Mouse (Mus musculus): Measurements from ENCODE around the gene Ctxn2. TPM values are rescaled to one million over a fixed set of nuclear protein-coding genes. Genes with fewer than 3 reads are reported as not detected.
"Not testable (repeated sequence)": the region's sequence is repeated elsewhere in the genome, so short reads cannot be mapped to it uniquely, and the experiment has no call there.

Gene Ctxn2
- not detected in 2 replicates for polyA plus RNA-seq (2016; fragmentation: Nextera tagmentation; extraction: Ambion mirVana)

GRCm38 (mm10) chr2:125135903-125136811 lies at the start of gene Ctxn2:
Ctxn2 (plus strand) TSS chr2:125136692.
- Histone ChIP-seq H3K4me3 (peak within 1 kb of the TSS; percentile 43), H3K27me3 (replicated peaks) (no peaks in the 10 kb centered on the region; the same call in 1 of the 2 replicates), H3K9me3 (replicated peaks) (no peaks in the 10 kb centered on the region), H3K9ac (0 out of 2 replicates have a peak within 1 kb of the TSS, but pooled peaks have one; percentile 46), H3K36me3 (no peaks in the 10 kb centered on the region), H3K27ac (ENCODE audit: poor library complexity, severe bottlenecking) (no peak within 1 kb of the TSS), H3K4me2 (peak within 1 kb of the TSS; percentile 86), H3K4me1 (replicated peaks) (peaks cover 7% of the 10 kb centered on the region; the same call in 1 of the 2 replicates)
- WGBS = 2% methylated on average over 39 of the region's 39 CpGs
- no peak for ATAC-seq (ENCODE audit: insufficient number of reproducible peaks, low FRiP score)

DNA sequence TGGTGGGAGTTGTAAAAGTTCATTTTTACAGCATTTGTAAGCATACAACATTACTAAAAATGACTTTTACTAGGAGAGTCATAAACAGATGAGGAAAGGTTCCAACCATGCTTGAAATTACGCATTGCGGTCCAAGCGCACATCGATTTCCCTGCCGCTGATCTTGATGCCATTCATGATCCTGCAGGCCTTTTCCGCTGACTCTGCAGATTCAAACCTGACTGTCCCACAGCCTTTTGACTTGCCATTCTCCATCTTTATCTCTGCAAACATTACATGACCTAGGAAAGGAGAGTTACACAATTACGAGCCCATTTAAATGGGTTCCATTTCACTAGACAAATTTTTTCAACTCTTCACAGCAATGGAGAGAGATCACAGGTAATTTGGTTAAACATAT lies 47.7 kb upstream of the Ctxn2 start:
- Histone ChIP-seq H3K9me3 (replicated peaks) (no peaks in the 10 kb centered on the region), H3K4me3 (no peak overlapping the region), H3K27me3 (replicated peaks) (no peaks in the 10 kb centered on the region), H3K4me2 (no peak overlapping the region), H3K27ac (ENCODE audit: poor library complexity, severe bottlenecking) (no peak overlapping the region), H3K9ac (no peak overlapping the region), H3K4me1 (replicated peaks) (no peaks in the 10 kb centered on the region), H3K36me3 (peaks cover 40% of the 10 kb centered on the region)
- no peak for ATAC-seq (ENCODE audit: insufficient number of reproducible peaks, low FRiP score)
- 95% methylated on average over 7 of the region's 7 CpGs for WGBS

DNA sequence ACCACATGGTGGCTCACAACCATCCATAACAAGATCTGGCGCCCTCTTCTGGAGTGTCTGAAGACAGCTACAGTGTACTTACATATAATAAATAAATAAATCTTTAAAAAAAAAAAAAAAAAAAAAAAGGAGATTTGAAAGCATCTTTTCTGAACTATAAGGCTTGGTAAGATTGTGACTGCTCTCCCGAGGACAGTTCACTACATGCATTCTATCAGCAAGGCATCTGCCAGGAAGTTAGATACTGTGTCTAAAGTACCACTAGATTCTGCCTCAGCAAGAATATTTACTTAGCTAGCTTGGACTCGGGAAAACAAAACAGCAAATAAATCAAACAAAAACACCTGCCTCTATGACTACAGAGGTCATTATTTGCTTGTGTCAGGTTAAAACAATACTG lies 44.4 kb upstream of the Ctxn2 start:
- H3K36me3 ChIP-seq = peaks cover 48% of the 10 kb centered on the region
- ATAC-seq (ENCODE audit: insufficient number of reproducible peaks, low FRiP score); H3K27ac ChIP-seq (ENCODE audit: poor library complexity, severe bottlenecking); H3K9ac ChIP-seq; H3K27me3 ChIP-seq (replicated peaks); H3K4me1 ChIP-seq (replicated peaks); H3K9me3 ChIP-seq (replicated peaks); H3K4me3 ChIP-seq; H3K4me2 ChIP-seq: not testable (repeated sequence)
- WGBS = 75% methylated on average over 3 of the region's 3 CpGs

DNA sequence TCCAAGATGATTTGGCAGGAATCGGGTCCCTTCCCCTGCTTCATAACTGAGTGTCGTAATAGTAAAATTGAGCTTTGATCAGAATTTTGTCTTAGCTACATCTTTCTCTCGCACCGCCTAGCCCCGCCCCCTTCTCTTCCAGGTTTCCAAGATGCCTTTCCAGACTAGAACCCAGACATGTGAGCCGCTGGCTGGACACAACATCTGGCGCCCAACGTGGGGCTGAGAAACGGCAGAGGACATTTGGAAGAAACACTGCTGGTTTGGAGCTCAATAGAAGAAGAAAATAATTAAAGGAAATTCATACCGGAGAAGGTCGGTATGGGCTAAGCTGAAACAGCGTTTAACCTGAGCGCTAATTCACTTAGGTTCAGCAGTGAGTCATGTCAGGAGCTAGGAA lies 32.0 kb upstream of the Ctxn2 start:
- not testable (repeated sequence) for H3K4me1 ChIP-seq (replicated peaks); H3K9me3 ChIP-seq (replicated peaks); H3K27ac ChIP-seq (ENCODE audit: poor library complexity, severe bottlenecking); H3K4me2 ChIP-seq; H3K9ac ChIP-seq; H3K27me3 ChIP-seq (replicated peaks); ATAC-seq (ENCODE audit: insufficient number of reproducible peaks, low FRiP score); H3K4me3 ChIP-seq
- H3K36me3 ChIP-seq = peaks cover 57% of the 10 kb centered on the region
- 97% methylated on average over 13 of the region's 13 CpGs for WGBS

- not testable (repeated sequence) for H3K27ac ChIP-seq (ENCODE audit: poor library complexity, severe bottlenecking); H3K4me2 ChIP-seq; ATAC-seq (ENCODE audit: insufficient number of reproducible peaks, low FRiP score); H3K27me3 ChIP-seq (replicated peaks); H3K9me3 ChIP-seq (replicated peaks); H3K9ac ChIP-seq; H3K4me3 ChIP-seq; H3K4me1 ChIP-seq (replicated peaks)
- 96% methylated on average over 4 of the region's 4 CpGs for WGBS
- peaks cover 53% of the 10 kb centered on the region for H3K36me3 ChIP-seq
Observed at GRCm38 (mm10) chr2:125106536-125106935, 30.0 kb upstream of the Ctxn2 start.

GRCm38 (mm10) chr2:125119381-125120110 lies 16.9 kb upstream of the Ctxn2 start:
- no peak for ATAC-seq (ENCODE audit: insufficient number of reproducible peaks, low FRiP score)
- no peak overlapping the region for H3K4me3 ChIP-seq
- no peaks in the 10 kb centered on the region for H3K9me3 ChIP-seq (replicated peaks)
- 50% methylated on average over 6 of the region's 6 CpGs for WGBS
- H3K27me3 ChIP-seq (replicated peaks) = no peaks in the 10 kb centered on the region
- peaks cover 31% of the 10 kb centered on the region for H3K4me1 ChIP-seq (replicated peaks)
- peaks cover 9% of the 10 kb centered on the region for H3K36me3 ChIP-seq
- H3K9ac ChIP-seq = no peak overlapping the region
- no peak overlapping the region for H3K4me2 ChIP-seq
- no peak overlapping the region for H3K27ac ChIP-seq (ENCODE audit: poor library complexity, severe bottlenecking)

GRCm38 (mm10) chr2:125122288-125122623 lies 14.2 kb upstream of the Ctxn2 start:
- H3K4me2 ChIP-seq = peak overlapping the region; percentile 74
- H3K4me1 ChIP-seq (replicated peaks) = peaks cover 31% of the 10 kb centered on the region
- peak overlapping the region; percentile 91 for H3K9ac ChIP-seq
- H3K27ac ChIP-seq (ENCODE audit: poor library complexity, severe bottlenecking) = 0 out of 2 replicates have a peak overlapping the region, but pooled peaks have one; percentile 72
- WGBS = 11% methylated on average over 4 of the region's 4 CpGs
- no peaks in the 10 kb centered on the region for H3K9me3 ChIP-seq (replicated peaks)
- H3K4me3 ChIP-seq = peak overlapping the region; percentile 75
- H3K27me3 ChIP-seq (replicated peaks) = no peaks in the 10 kb centered on the region
- no peaks in the 10 kb centered on the region for H3K36me3 ChIP-seq
- ATAC-seq (ENCODE audit: insufficient number of reproducible peaks, low FRiP score) = no peak

DNA sequence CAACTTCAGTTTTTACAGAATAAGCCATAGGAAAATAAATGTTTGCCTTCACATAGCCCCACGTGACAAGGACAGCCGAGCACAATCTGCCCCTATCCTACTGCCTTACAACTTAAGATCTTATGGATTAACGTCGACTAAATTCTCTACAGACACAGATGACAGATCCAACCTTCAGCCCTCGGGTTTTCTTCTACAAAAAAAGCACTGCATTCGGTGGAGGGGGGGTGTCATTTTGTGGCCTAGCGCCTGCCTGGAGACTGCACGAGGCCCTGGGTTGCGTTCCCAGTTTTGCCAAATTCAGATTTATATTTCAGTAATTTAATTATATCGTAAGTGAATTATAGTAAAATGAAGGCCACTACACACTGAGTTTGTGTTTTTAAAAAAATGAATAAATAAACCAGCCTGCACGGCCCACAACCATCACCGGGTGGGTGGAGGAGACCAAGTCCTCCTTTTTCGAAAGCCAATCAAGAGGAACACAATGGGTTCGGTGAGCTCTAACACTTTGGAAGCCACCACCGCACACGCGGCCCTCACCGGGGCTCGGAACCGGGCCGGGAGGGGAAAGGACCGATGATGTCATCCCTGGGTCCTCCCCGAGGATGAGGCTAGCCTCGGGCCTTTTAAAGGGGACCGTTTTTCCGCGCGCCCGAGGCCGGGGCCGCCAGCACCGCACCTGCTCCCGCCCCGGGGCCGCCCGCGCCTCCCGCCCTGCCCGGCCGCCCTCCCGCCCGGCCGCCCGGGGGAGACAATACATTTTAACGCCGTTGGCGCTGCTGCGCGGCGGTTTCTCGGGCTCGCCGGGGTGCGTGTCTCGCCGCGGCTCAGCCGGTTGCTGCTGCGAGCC lies 13.6 kb upstream of the Ctxn2 start:
- ATAC-seq (ENCODE audit: insufficient number of reproducible peaks, low FRiP score) = peak; percentile 85
- no peaks in the 10 kb centered on the region for H3K27me3 ChIP-seq (replicated peaks)
- WGBS = under 1% methylated on average over 54 of the region's 59 CpGs
- H3K4me3 ChIP-seq = peak overlapping the region; percentile 75
- no peaks in the 10 kb centered on the region for H3K9me3 ChIP-seq (replicated peaks)
- no peaks in the 10 kb centered on the region for H3K36me3 ChIP-seq
- H3K9ac ChIP-seq = peak overlapping the region; percentile 91
- peak overlapping the region; percentile 72 for H3K27ac ChIP-seq (ENCODE audit: poor library complexity, severe bottlenecking)
- H3K4me2 ChIP-seq = peak overlapping the region; percentile 74
- H3K4me1 ChIP-seq (replicated peaks) = peaks cover 31% of the 10 kb centered on the region

DNA sequence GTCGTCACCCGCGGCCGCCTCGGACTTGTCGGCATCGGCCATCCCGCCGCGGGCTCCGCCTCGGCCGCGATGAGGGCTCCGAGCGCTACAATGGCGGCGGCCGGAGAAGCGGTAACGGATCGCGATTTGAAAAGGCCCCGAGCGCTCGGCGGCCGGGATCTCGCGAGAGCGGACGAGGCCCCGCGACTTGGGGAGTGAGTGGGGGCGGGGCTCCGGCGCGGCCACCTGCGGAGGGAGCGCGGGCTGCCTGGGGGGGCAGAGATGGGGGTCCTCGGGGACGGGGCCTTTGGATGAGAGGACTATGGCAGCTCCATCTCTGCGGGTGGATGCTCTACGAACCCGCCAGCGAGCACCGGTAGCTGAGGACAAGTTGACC lies 13.0 kb upstream of the Ctxn2 start, which contains the start of gene Myef2:
Myef2 (minus strand) TSS at position 185 of the 376 bp plus-strand sequence.
- ATAC-seq (ENCODE audit: insufficient number of reproducible peaks, low FRiP score) = peak; percentile 91
- Histone ChIP-seq H3K4me1 (replicated peaks) (peaks cover 27% of the 10 kb centered on the region), H3K9ac (peak within 1 kb of the TSS; percentile 91), H3K4me2 (peak within 1 kb of the TSS; percentile 74), H3K27ac (ENCODE audit: poor library complexity, severe bottlenecking) (peak within 1 kb of the TSS; percentile 72), H3K27me3 (replicated peaks) (no peaks in the 10 kb centered on the region), H3K4me3 (peak within 1 kb of the TSS; percentile 75), H3K36me3 (no peaks in the 10 kb centered on the region), H3K9me3 (replicated peaks) (no peaks in the 10 kb centered on the region)
- WGBS = under 1% methylated on average over 38 of the region's 48 CpGs

DNA sequence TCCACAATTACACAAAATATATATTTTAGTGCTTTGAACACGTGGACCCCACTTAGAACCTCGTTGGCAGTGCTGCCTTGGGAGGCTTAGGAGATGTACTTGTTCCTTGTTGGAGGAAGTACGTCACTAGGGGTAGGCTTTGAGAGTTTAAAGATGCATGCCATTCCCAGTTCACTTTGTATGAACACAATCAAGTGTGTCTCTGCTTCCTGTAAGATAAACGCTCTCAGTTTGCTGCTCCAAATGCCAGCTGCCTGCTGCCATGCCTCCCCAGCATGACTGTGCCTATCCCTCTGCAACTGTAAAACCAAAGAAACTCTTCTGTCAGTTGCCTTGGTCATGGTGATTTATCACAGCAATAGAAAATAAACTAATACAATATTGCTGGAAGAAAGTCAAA lies 10.7 kb upstream of the Ctxn2 start:
- Histone ChIP-seq H3K27me3 (replicated peaks) (no peaks in the 10 kb centered on the region), H3K27ac (ENCODE audit: poor library complexity, severe bottlenecking) (no peak overlapping the region), H3K4me2 (no peak overlapping the region), H3K4me1 (replicated peaks) (peaks cover 11% of the 10 kb centered on the region), H3K9ac (no peak overlapping the region), H3K9me3 (replicated peaks) (no peaks in the 10 kb centered on the region), H3K36me3 (no peaks in the 10 kb centered on the region), H3K4me3 (no peak overlapping the region)
- no peak for ATAC-seq (ENCODE audit: insufficient number of reproducible peaks, low FRiP score)
- 31% methylated on average over 4 of the region's 4 CpGs for WGBS
